Mouse (Mus musculus) lung, adult 2 months (tissue): ENCODE results near the gene Gm765. TPM values are rescaled to one million over a fixed set of nuclear protein-coding genes. Genes with fewer than 3 reads are reported as not detected.

Experiments
- DNase-seq: peaks from one replicate; pipeline ENCODE4 v3.0.0; 2022
- H3K4me1 ChIP-seq: fragments of 200-500 bp; 2 replicates; pipeline ENCODE4 v1.6.1; 2011; ENCODE audit warnings: low read length; ENCODE audit not compliant: control insufficient read depth, insufficient read depth
- H3K4me3 ChIP-seq: fragments of 200-500 bp; replicated peaks from 2 replicates; pipeline ENCODE3; 2011; ENCODE audit warnings: low read depth, mild to moderate bottlenecking, control low read depth, low read length; ENCODE audit errors: extremely low read depth
- CTCF ChIP-seq: fragments of 200-500 bp; IDR thresholded peaks from 2 replicates; pipeline ENCODE4 v1.5.1; 2011; ENCODE audit warnings: mild to moderate bottlenecking, low read length, control low read depth; ENCODE audit not compliant: insufficient read depth
- POLR2A ChIP-seq: fragments of 200-500 bp; IDR thresholded peaks from 2 replicates; pipeline ENCODE4 v1.6.1; 2011; ENCODE audit warnings: low read depth, mild to moderate bottlenecking, control low read depth, low read length, borderline replicate concordance; ENCODE audit errors: extremely low read depth
- WGBS: fragments of 180-500 bp; shearing (Covaris S2); methylation state at CpG from one replicate; pipeline ENCODE4 v1.1.7; 2018; 5-methylcytosine and 5-hydroxymethylcytosine counted together
- polyA plus RNA-seq: library from polyadenylated mRNA; depleted of rRNA; stranded (reverse); fragments of >200 nt; gene quantifications from 2 replicates; pipeline ENCODE4 v1.2.3, GENCODE M21; 2012

The Gm765 gene
- polyA plus RNA-seq, 1 experiment: 0.06 TPM

DNA sequence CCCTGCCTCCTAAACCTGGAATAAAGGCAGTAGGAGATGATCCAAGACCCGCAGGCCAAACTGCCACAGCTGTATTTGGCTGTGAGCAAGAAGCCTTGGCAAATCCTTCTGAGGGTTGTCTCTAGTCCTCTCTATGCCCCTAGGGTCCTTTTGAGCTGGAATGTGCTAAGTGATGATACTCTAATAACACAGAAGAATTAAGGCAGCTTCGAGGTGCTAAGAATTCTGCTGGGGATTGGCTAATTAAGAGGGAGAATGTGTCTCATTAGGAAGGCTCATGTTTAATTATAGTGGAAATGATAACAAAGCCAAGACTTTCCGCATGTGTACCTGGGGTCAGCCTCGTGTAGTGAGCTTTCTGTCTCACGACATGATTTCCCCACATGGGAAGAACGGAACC is 99.4 kb downstream of the Gm765 start:
- TF ChIP-seq POLR2A (no peak), CTCF (no peak)
- DNase-seq: no peak
- Histone ChIP-seq H3K4me3 (no peak overlapping the region), H3K4me1 (no peaks in the 10 kb centered on the region)
- WGBS: 59% methylated on average over 6 of the region's 6 CpGs

DNA sequence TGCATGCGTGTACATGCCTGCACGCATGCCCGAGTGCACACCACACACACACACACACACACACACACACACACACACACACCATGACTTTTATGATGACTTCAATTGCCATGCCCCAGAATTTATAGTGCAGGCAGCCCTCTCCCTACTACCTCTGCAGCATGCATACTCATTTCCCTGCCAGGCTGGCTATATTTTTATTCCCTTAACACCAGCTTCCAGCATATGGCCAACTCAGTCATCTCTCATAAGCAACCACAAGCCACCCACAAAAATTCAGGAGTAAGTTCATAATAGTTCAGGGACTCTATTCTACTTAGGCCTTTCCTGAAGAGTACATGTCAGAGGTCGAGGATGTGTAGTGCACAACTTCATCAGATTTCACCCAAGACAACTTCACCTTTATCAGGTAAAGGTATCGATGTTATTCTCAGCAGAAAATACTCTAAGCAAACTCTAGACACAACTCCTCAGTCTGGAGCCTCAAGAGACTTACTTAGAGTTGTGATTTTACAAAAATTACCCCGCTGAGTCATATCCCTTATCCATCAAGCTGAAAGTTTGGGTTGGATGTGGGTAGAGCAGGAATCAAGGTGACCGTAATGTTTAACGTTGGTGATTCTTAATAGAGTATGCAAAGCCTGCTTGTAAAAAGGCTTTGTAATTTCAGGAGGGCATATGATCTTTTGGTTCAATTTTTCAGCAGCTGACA is 101.8 kb downstream of the Gm765 start:
- Histone ChIP-seq H3K4me1 (no peaks in the 10 kb centered on the region), H3K4me3 (no peak overlapping the region)
- DNase-seq: no peak
- 84% methylated on average over 8 of the region's 8 CpGs for WGBS
- TF ChIP-seq POLR2A: no peak
- no peak for TF ChIP-seq CTCF

DNA sequence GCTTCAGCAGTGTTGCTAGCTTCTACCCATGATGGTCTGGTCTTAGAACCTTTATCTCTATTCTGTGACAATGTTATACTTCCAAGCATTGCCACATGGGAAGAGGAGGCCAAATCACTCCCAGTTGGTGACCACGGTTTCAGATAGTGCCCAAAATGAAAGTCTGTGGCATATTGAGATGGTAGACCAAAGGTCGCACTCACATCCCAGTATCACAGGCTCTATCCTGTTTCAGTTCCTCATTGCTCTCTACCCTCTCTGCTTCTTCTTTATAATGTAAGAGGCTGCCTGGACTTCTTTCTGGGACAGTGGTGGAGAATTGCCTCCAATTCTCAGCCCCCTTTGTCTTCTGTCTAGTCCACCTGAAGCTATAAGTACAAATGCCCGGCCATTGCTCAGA is 108.5 kb downstream of the Gm765 start:
- no peak for TF ChIP-seq POLR2A
- TF ChIP-seq CTCF: no peak
- no peak for DNase-seq
- Histone ChIP-seq H3K4me1 (no peaks in the 10 kb centered on the region), H3K4me3 (no peak overlapping the region)
- 86% methylated on average over 3 of the region's 3 CpGs for WGBS

DNA sequence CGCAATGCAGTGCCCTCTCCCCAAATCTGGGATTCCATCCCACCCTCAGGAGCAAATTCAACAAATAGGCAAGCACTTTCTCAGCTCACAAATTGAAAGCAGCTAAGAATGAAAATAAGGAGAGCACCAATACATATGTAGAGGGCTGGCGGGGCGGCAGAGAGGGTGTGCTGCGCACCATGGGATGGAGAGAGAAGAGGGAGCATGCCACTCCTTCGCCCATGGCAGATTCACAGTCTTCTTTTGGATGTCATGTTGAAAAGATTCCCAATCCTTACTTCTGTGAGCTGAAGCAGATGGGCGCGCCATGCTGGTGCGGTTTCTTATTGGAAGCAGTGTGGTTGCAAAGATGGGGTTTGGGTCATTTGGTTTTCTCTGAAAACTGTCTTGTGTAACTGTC is 118.6 kb downstream of the Gm765 start:
- TF ChIP-seq CTCF (no peak), POLR2A (no peak)
- Histone ChIP-seq H3K4me1 (no peaks in the 10 kb centered on the region), H3K4me3 (no peak overlapping the region)
- WGBS: 91% methylated on average over 8 of the region's 8 CpGs
- DNase-seq: no peak

DNA sequence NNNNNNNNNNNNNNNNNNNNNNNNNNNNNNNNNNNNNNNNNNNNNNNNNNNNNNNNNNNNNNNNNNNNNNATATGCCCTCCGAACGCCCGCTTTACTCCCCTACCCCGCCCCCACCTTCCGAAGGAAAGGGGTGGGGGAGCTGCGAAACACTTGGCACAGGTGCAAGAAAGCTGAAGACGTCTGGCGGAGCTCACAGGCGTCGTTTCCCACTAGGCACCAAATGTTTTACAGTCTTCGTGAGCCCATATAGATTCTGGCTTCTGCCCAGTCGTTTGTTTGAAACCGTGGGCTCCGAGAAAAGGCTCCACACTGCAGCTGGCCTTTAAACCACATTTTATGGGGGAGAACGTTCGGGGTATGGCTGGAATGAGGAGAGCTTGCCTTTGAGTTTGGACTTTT is 120.6 kb downstream of the Gm765 start:
- Histone ChIP-seq H3K4me3 (no peak overlapping the region), H3K4me1 (no peaks in the 10 kb centered on the region)
- no peak for TF ChIP-seq CTCF
- TF ChIP-seq POLR2A: no peak
- DNase-seq: no peak
- 61% methylated on average over 16 of the region's 16 CpGs for WGBS

DNA sequence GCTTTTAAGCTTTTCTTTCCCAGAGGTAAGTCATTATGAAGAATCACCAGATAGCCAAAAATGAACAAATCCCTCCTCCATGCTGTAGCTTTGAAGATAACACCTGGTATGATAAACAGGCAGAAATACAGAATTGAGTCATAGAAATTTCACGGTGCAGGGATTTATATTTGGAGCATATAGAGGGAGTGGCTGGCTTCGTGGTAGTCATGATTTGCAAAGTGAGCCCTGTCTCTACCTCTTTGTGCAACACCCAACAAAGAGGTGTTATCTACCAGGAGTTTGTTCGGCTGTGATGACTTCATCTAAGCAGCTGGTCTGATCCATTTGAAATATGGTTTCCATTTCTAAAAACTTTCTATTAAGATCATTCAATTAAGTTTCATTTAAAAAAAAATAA is 130.3 kb downstream of the Gm765 start:
- H3K4me3 ChIP-seq: no peak overlapping the region
- WGBS: 60% methylated on average over 3 of the region's 3 CpGs
- no peaks in the 10 kb centered on the region for H3K4me1 ChIP-seq
- TF ChIP-seq POLR2A (no peak), CTCF (no peak)
- DNase-seq: no peak

DNA sequence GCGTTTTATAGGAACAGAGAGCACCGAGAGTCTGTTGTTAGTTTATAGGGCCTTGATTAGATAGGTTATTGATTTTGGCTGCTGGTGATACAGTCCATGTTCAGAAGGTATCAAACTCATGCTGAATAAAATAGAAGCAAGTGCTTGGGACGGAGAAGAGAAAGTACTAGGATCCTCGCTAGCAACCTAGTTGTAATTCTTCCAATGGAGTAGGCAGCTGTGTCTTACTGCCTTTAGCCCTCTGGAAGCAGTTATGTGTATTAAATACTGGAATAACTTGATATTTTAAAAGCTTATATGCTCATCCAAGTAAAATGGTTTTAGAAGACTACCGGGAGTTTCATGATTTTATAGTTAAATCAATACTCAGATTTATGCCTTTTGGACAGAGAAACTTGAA is 132.3 kb downstream of the Gm765 start:
- TF ChIP-seq CTCF (no peak), POLR2A (no peak)
- no peaks in the 10 kb centered on the region for H3K4me1 ChIP-seq
- H3K4me3 ChIP-seq: no peak overlapping the region
- 86% methylated on average over 5 of the region's 5 CpGs for WGBS
- DNase-seq: no peak

DNA sequence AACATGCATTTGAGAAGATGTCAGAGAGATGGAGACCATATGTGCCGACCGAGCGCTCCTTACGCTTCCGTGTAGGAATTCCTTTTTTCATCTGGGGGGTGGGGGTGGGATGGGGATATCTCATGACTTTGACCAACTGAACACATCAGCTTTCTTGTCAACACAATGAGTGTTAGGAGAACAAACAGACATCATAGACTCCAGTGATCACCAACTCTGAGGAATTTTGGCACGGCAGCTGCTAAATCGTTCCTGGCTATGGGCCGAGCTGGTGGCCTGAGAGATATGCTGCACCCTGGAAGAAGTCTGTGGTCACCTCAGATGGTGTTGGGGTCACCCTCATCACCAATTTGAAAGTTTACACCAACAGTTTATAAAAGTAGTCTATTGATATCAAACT is 134.5 kb downstream of the Gm765 start:
- DNase-seq: no peak
- Histone ChIP-seq H3K4me1 (no peaks in the 10 kb centered on the region), H3K4me3 (no peak overlapping the region)
- 77% methylated on average over 8 of the region's 8 CpGs for WGBS
- TF ChIP-seq CTCF (no peak), POLR2A (no peak)

DNA sequence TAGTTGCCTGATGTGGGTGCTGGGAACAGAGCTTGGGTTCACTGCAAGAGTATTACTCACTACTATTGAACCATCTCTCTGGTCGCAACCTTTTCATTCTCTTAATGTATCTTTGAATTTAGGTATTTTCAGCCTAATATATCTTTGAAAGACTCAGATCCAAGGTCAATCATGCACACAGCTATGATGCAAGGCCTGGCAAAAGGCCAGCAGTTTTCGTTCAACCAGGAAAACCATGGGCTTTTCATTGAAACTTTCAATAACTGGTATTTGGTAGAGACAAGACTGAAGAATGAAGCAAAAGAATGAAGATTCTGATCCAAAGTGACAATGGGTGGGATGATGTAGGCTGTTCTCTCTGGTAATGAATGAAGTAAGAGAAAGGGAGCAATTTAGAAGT is 143.8 kb downstream of the Gm765 start:
- 84% methylated on average over 2 of the region's 2 CpGs for WGBS
- no peak for DNase-seq

DNA sequence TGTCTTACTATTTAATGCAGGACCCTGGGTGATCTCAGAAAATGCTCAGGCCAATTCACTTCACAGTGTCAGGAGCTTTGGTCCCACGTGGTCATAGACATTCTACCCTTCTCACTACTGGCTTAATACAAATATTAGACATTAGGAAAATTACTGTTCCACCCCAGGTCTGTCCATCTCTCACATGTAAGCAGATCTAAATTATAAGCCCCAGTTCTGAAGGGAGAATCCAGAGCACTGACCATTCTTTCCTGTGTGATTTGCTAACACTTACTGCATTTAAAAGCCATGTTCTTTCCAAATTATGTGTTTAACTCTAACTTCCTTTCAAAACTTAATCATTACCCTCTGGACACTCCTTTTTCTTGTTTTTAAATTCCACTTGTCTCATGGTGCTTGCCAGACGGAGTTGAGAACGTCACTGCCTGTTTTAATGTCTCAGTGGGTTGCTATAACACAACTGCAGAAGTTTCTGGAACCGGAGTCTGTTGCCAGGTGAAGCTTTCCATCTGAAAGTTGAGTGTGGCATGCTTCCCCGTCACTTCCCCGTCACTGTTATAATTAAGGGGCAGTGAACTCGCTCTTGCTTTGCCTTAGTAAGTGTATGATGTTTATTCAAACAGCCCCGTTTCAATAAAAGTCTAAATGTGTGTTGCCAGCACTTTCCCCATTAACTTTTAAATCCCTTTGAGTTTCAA is 151.7 kb downstream of the Gm765 start:
- TF ChIP-seq POLR2A (no peak), CTCF (no peak)
- H3K4me3 ChIP-seq: no peak overlapping the region
- 47% methylated on average over 8 of the region's 8 CpGs for WGBS
- DNase-seq: no peak
- H3K4me1 ChIP-seq: no peaks in the 10 kb centered on the region

More for the DNA sequence above, 143.8 kb downstream of the Gm765 start:
- no peak for TF ChIP-seq POLR2A
- TF ChIP-seq CTCF: no peak
- no peak overlapping the region for H3K4me3 ChIP-seq
- H3K4me1 ChIP-seq: no peaks in the 10 kb centered on the region
